Mouse (Mus musculus) C2C12 (cell line): ENCODE data around the gene Lenep.

Source experiments
- CEBPB ChIP-seq: IDR thresholded peaks from one replicate; pipeline ENCODE4 v1.6.1; 2011; ENCODE audit warnings: low read depth, mild to moderate bottlenecking, control low read depth, moderate library complexity
- CTCF ChIP-seq: IDR thresholded peaks from one replicate; pipeline ENCODE4 v1.5.1; 2011; ENCODE audit not compliant: control insufficient read depth, insufficient read depth, insufficient read length
- FOSL1 ChIP-seq: IDR thresholded peaks from one replicate; pipeline ENCODE4 v1.8.0; 2011; ENCODE audit warnings: mild to moderate bottlenecking, low read length; ENCODE audit not compliant: poor library complexity, insufficient read depth, severe bottlenecking
- MAX ChIP-seq: IDR thresholded peaks from one replicate; pipeline ENCODE4 v1.6.1; 2011; ENCODE audit warnings: mild to moderate bottlenecking, control low read depth
- MYOG ChIP-seq: IDR thresholded peaks from one replicate; pipeline ENCODE4 v1.6.1; 2011; ENCODE audit not compliant: control insufficient read depth, insufficient read length; ENCODE audit errors: extremely low read depth
- USF1 ChIP-seq: IDR thresholded peaks from one replicate; pipeline ENCODE4 v1.6.1; 2011; ENCODE audit warnings: low read depth, mild to moderate bottlenecking, control low read depth, moderate library complexity

DNA sequence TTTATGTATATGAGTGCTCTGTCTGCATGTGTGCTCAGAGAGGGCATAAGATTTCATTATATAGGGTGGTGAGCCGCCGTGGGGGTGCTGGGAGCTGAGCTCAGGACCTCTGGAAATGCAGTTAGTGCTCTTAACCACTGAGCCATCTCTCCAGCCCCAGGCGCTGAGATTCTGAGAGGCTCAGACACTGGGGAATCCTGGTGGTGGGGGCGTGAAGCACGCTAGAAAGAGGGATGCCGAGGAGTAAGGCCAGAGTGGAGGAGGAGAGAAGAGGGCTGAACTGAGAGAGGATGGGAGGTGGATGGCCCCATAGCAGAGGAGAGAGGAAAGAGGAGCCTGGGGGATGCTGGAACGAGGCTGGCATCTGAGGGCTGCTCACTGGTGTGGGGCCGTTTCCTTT is 38.0 kb downstream of the Lenep start:
- TF ChIP-seq CTCF (no peak), MAX (no peak), USF1 (no peak), MYOG (no peak), CEBPB (no peak), FOSL1 (no peak)
